Mouse (Mus musculus) neural tube, embryonic 13.5 days (tissue): Measurements from ENCODE around the gene Sgsm1. TPM values are rescaled to one million over a fixed set of nuclear protein-coding genes. Genes with fewer than 3 reads are reported as not detected.

Experiments
- ATAC-seq: fragments of 200-750 bp; cut with Nextera tagmentation; 2 replicates; pipeline ENCODE4 v1.8.0; 2017; ENCODE audit warnings: low read depth, mild to moderate bottlenecking, moderate TSS enrichment, moderate library complexity
- H3K27ac ChIP-seq: fragments of 300-500 bp; sonication (generic); replicated peaks from 2 replicates; pipeline ENCODE4 v1.5.1; 2015; ENCODE audit warnings: moderate library complexity, mild to moderate bottlenecking, inconsistent platforms
- H3K27me3 ChIP-seq: fragments of 300-500 bp; sonication (generic); 2 replicates; pipeline ENCODE4 v1.6.1; 2015; ENCODE audit warnings: mild to moderate bottlenecking, inconsistent platforms
- H3K36me3 ChIP-seq: fragments of 300-500 bp; sonication (generic); 2 replicates; pipeline ENCODE4 v1.6.1; 2015; ENCODE audit warnings: mild to moderate bottlenecking, inconsistent platforms
- H3K4me1 ChIP-seq: fragments of 300-500 bp; sonication (generic); replicated peaks from 2 replicates; pipeline ENCODE4 v1.6.1; 2015; ENCODE audit warnings: inconsistent platforms
- H3K4me2 ChIP-seq: fragments of 300-500 bp; sonication (generic); 2 replicates; pipeline ENCODE4 v1.6.1; 2015; ENCODE audit warnings: inconsistent platforms, mild to moderate bottlenecking, moderate library complexity
- H3K4me3 ChIP-seq: fragments of 300-500 bp; sonication (generic); 2 replicates; pipeline ENCODE4 v1.5.1; 2015; ENCODE audit warnings: mild to moderate bottlenecking, inconsistent platforms
- H3K9ac ChIP-seq: fragments of 300-500 bp; sonication (generic); 2 replicates; pipeline ENCODE4 v1.6.1; 2015; ENCODE audit warnings: moderate library complexity, mild to moderate bottlenecking, inconsistent platforms
- H3K9me3 ChIP-seq: fragments of 300-500 bp; sonication (generic); 2 replicates; pipeline ENCODE4 v1.6.1; 2016; ENCODE audit warnings: inconsistent platforms
- WGBS: fragments of 180-500 bp; shearing (Covaris S2); methylation state at CpG from one replicate; pipeline ENCODE4 v1.1.7; 2015; 5-methylcytosine and 5-hydroxymethylcytosine counted together
- polyA plus RNA-seq: library from polyadenylated mRNA; unstranded; fragments of >200 nt; fragmentation: Nextera tagmentation; extraction: Ambion mirVana; gene quantifications from 2 replicates; pipeline ENCODE4 v1.2.1, GENCODE M21; 2015

The Sgsm1 gene
- polyA plus RNA-seq, 1 experiment from 2014 or later: 16.5 TPM

- WGBS: 57% methylated on average over 22 of the region's 22 CpGs
- Histone ChIP-seq H3K9ac (peak overlapping the region; percentile 94), H3K27ac (peak overlapping the region; percentile 69; the same call in 1 of the 2 replicates), H3K27me3 (0 out of 2 replicates have a peak, but pooled peaks cover 5% of the 10 kb centered on the region), H3K4me3 (peak overlapping the region; percentile 74), H3K4me2 (peak overlapping the region; percentile 78), H3K9me3 (0 out of 2 replicates have a peak, but pooled peaks cover 5% of the 10 kb centered on the region), H3K36me3 (no peaks in the 10 kb centered on the region), H3K4me1 (peaks cover 60% of the 10 kb centered on the region)
- ATAC-seq: peak; percentile 9; the same call in 1 of the 2 replicates
Observed at GRCm38 (mm10) chr5:113309491-113310376, 852 bp downstream of the Sgsm1 start.

DNA sequence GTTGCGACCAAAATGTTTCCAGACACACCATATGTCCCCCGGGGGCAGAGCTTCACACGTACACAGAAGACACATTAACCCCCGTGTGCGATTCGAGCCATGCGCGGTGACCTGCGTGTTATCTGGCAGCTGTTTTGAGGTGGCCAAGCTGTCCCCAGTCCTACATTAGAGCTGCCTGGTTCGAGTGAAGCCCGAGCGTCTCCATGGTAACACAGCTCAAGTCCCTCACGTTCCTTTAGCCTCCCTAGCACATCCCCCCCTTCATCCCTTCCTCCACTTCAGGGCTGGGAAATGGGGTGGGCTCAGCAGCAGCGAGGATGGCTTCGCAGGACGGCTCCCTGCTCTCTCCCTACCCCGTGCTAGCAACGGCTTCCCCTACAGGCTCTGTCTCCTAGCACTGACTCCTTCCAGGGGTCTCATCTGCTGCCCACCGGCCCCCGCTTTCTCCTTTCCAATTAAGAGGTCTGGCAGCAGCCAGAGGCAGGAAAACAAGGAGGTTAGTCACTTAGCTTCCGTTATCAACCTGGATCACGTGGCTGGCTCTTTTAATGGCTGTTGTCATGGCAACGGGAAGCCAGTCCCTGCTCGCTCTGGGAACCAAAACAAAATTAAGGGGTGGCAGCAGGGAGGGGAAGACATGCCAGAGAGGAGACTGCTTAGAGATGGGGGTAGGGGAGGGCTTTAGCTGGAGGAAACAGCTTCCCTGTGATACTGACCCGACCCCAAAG is 3.7 kb downstream of the Sgsm1 start:
- Histone ChIP-seq H3K4me3 (peak overlapping the region; percentile 35), H3K36me3 (no peaks in the 10 kb centered on the region), H3K27me3 (no peaks in the 10 kb centered on the region), H3K4me2 (peak overlapping the region; percentile 78), H3K9ac (peak overlapping the region; percentile 62), H3K4me1 (peaks cover 58% of the 10 kb centered on the region), H3K27ac (peak overlapping the region; percentile 97), H3K9me3 (no peaks in the 10 kb centered on the region)
- WGBS: 2% methylated on average over 25 of the region's 25 CpGs
- peak; percentile 86 for ATAC-seq

- no peak for ATAC-seq
- H3K36me3 ChIP-seq: peaks cover 5% of the 10 kb centered on the region; the same call in 1 of the 2 replicates
- H3K27me3 ChIP-seq: no peaks in the 10 kb centered on the region
- H3K4me3 ChIP-seq: no peak overlapping the region
- H3K9me3 ChIP-seq: no peaks in the 10 kb centered on the region
- no peak overlapping the region for H3K27ac ChIP-seq
- peaks cover 49% of the 10 kb centered on the region for H3K4me1 ChIP-seq
- no peak overlapping the region for H3K9ac ChIP-seq
- H3K4me2 ChIP-seq: no peak overlapping the region
- WGBS: 89% methylated on average over 5 of the region's 5 CpGs
Observed at GRCm38 (mm10) chr5:113304527-113304926, 6.1 kb downstream of the Sgsm1 start.

DNA sequence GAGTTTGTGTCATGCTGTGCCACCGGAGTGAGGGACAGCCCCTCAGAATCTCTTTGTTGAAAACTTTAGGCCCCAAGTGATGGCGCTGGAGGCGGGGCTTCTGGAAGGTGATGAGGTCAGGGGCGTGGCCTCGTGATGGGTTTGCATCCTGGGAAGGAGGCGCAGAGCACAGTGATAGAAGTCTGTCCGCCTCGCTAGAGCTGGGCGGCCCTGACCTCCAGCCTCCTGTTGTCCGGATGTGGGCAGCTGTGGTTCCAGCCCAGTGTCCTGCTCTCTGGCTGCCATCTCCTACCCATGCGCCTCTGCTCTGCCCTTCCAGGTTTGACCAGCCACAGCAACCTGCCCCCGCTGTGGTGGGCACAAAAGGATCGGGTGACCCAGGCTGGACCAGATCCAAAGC is 8.7 kb downstream of the Sgsm1 start:
- 19% methylated on average over 13 of the region's 13 CpGs for WGBS
- Histone ChIP-seq H3K4me3 (no peak overlapping the region), H3K27me3 (peaks cover 11% of the 10 kb centered on the region; the same call in 1 of the 2 replicates), H3K27ac (no peak overlapping the region), H3K4me1 (peaks cover 30% of the 10 kb centered on the region), H3K9ac (no peak overlapping the region), H3K36me3 (peaks cover 5% of the 10 kb centered on the region; the same call in 1 of the 2 replicates), H3K4me2 (no peak overlapping the region), H3K9me3 (no peaks in the 10 kb centered on the region)
- ATAC-seq: no peak

- Histone ChIP-seq H3K9ac (no peak overlapping the region), H3K27me3 (peaks cover 11% of the 10 kb centered on the region; the same call in 1 of the 2 replicates), H3K36me3 (peaks cover 5% of the 10 kb centered on the region; the same call in 1 of the 2 replicates), H3K4me2 (no peak overlapping the region), H3K9me3 (no peaks in the 10 kb centered on the region), H3K4me3 (no peak overlapping the region), H3K27ac (no peak overlapping the region), H3K4me1 (peaks cover 26% of the 10 kb centered on the region)
- WGBS: 83% methylated on average over 22 of the region's 22 CpGs
- no peak for ATAC-seq
Observed at GRCm38 (mm10) chr5:113300148-113300889, 10.3 kb downstream of the Sgsm1 start.

GRCm38 (mm10) chr5:113299433-113299832 is 11.2 kb downstream of the Sgsm1 start:
- WGBS: 66% methylated on average over 9 of the region's 9 CpGs
- H3K9me3 ChIP-seq: no peaks in the 10 kb centered on the region

DNA sequence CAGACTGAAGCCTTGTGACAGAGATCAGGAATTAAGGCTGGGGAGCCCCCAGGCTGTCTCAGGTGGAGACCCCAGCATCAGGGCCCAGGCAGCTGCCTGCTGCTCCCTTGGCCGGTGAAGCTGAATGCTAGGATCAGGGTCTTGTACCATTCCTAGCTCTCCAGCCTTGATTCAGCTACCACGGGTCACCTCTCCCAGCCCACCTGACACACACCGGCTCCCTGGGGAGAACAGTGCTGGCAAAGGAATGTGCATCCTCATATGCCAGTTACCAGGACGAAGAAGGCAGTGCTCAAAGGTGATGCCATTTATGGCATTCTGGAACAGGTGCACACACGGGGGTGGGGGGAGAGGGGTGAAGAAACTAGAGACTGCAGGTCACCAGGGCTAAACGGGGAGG is 11.8 kb downstream of the Sgsm1 start:
- H3K9ac ChIP-seq: 0 out of 2 replicates have a peak overlapping the region, but pooled peaks have one; percentile 12
- H3K4me1 ChIP-seq: peaks cover 22% of the 10 kb centered on the region
- H3K9me3 ChIP-seq: no peaks in the 10 kb centered on the region
- WGBS: 75% methylated on average over 6 of the region's 6 CpGs
- H3K4me3 ChIP-seq: no peak overlapping the region
- H3K36me3 ChIP-seq: peaks cover 5% of the 10 kb centered on the region; the same call in 1 of the 2 replicates
- ATAC-seq: no peak
- peaks cover 11% of the 10 kb centered on the region; the same call in 1 of the 2 replicates for H3K27me3 ChIP-seq
- H3K27ac ChIP-seq: no peak overlapping the region
- no peak overlapping the region for H3K4me2 ChIP-seq

More at GRCm38 (mm10) chr5:113299433-113299832, 11.2 kb downstream of the Sgsm1 start:
- Histone ChIP-seq H3K9ac (peak overlapping the region; percentile 22; the same call in 1 of the 2 replicates), H3K4me3 (no peak overlapping the region), H3K4me2 (no peak overlapping the region), H3K4me1 (peaks cover 22% of the 10 kb centered on the region), H3K27me3 (peaks cover 11% of the 10 kb centered on the region; the same call in 1 of the 2 replicates), H3K36me3 (peaks cover 5% of the 10 kb centered on the region; the same call in 1 of the 2 replicates), H3K27ac (no peak overlapping the region)
- no peak for ATAC-seq

DNA sequence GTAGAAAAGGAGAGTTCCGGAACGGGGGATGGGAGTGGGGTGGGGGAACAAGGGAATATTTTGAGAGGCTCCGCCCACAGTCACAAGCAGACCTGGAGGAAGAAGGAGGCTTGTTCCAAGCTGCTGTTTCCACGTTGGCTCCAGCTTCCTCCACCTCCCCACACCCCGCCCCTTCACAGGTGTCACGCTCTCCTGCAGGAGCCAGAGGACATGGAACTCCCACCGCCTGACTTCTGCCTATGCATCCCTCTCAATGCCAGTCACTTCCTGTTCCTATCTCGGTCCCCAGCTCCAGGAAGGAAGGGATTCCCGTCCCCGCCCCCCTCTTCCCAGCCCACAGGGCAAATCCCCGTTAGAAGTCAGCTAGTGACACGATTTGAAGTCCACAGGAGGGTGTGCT is 12.5 kb downstream of the Sgsm1 start:
- peaks cover 5% of the 10 kb centered on the region; the same call in 1 of the 2 replicates for H3K36me3 ChIP-seq
- ATAC-seq: no peak
- H3K27me3 ChIP-seq: peaks cover 11% of the 10 kb centered on the region; the same call in 1 of the 2 replicates
- H3K4me1 ChIP-seq: peaks cover 22% of the 10 kb centered on the region
- 26% methylated on average over 12 of the region's 12 CpGs for WGBS
- no peak overlapping the region for H3K9ac ChIP-seq
- no peak overlapping the region for H3K4me2 ChIP-seq
- H3K27ac ChIP-seq: no peak overlapping the region
- no peak overlapping the region for H3K4me3 ChIP-seq
- H3K9me3 ChIP-seq: no peaks in the 10 kb centered on the region

GRCm38 (mm10) chr5:113295791-113296190 is 14.8 kb downstream of the Sgsm1 start:
- peak; percentile 36; the same call in 1 of the 2 replicates for ATAC-seq
- Histone ChIP-seq H3K4me2 (no peak overlapping the region), H3K4me1 (peaks cover 30% of the 10 kb centered on the region), H3K27me3 (peaks cover 16% of the 10 kb centered on the region; the same call in 1 of the 2 replicates), H3K27ac (no peak overlapping the region), H3K9me3 (no peaks in the 10 kb centered on the region), H3K36me3 (no peaks in the 10 kb centered on the region), H3K9ac (no peak overlapping the region), H3K4me3 (no peak overlapping the region)
- 24% methylated on average over 4 of the region's 4 CpGs for WGBS

DNA sequence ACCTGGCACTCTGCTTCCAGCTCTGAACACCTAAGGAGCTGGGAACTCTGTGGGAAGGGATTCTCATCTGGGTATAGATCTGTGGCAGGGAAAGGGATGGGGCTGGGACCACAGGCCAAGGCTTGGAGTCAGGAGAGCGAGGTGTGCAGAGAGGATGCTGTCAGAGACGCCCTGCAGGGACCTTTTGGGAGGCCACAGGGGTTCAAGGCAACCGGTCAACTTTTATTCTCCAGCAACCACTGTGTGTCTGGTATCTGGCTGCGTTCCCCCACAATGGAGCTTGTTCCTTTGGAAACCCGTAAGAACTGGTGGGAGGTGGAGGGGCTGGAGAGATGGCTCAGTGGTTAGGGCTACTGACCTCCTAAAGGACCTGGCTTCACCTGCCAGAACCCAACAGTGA is 16.0 kb downstream of the Sgsm1 start:
- no peak overlapping the region for H3K4me2 ChIP-seq
- H3K27me3 ChIP-seq: peaks cover 28% of the 10 kb centered on the region
- H3K9me3 ChIP-seq: no peaks in the 10 kb centered on the region
- ATAC-seq: no peak
- WGBS: 85% methylated on average over 5 of the region's 5 CpGs
- H3K27ac ChIP-seq: no peak overlapping the region
- H3K36me3 ChIP-seq: no peaks in the 10 kb centered on the region
- H3K4me3 ChIP-seq: no peak overlapping the region
- H3K4me1 ChIP-seq: peaks cover 30% of the 10 kb centered on the region
- H3K9ac ChIP-seq: no peak overlapping the region

- Histone ChIP-seq H3K4me3 (no peak overlapping the region), H3K9ac (no peak overlapping the region), H3K4me2 (no peak overlapping the region), H3K27me3 (peaks cover 33% of the 10 kb centered on the region), H3K9me3 (no peaks in the 10 kb centered on the region), H3K36me3 (no peaks in the 10 kb centered on the region), H3K27ac (no peak overlapping the region), H3K4me1 (peaks cover 27% of the 10 kb centered on the region)
- 77% methylated on average over 4 of the region's 4 CpGs for WGBS
- ATAC-seq: no peak
Observed at GRCm38 (mm10) chr5:113293446-113293845, 17.1 kb downstream of the Sgsm1 start.
